Mouse (Mus musculus): ENCODE measurements around the gene Dyrk1b. TPM values are rescaled to one million over a fixed set of nuclear protein-coding genes. Genes with fewer than 3 reads are reported as not detected.

The Dyrk1b gene
- total and polyA plus RNA-seq, 3 experiments = 0.26 to 0.51 (median 0.47) TPM

DNA sequence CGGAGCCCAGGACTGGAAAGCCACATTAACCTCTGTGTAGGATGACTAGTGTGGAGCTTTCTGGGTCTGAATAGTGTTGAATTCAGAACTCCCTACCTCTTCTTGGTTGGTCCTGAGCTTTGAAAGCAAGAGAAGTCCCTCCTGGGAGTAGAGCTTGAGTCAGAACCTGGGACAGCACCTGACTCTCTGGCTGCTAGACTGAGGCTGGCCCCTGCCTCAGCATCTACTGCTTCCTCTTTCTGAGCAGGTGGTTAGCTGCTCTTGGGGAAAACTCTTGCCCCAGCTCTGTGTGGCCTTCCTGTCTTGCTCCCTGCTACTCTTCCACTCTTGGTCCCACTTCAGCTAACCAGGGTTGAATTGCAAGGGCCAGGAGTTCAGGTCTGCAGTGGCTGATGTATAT, 12.6 kb downstream of the Dyrk1b start:
- H3K79me2 ChIP-seq (replicated peaks; ENCODE audit: control insufficient read depth, extremely low read depth, insufficient read depth, poor library complexity, severe bottlenecking) = no peaks in the 10 kb centered on the region
- in situ Hi-C loops (cut with MboI; ENCODE audit: low pct_ligation_motif_present, low pct_unique_long_range_greater_than_20kb, low sequenced_read_pairs) (no loop called here), dilution Hi-C loops (cut with MboI; ENCODE audit: extremely low pct_ligation_motif_present, extremely low pct_unique_long_range_greater_than_20kb, low sequenced_read_pairs) (no loop called here)
- no peak overlapping the region for H3K4me2 ChIP-seq (ENCODE audit: insufficient read depth, low read depth, poor library complexity, severe bottlenecking)
- no peaks in the 10 kb centered on the region for H3K27me3 ChIP-seq (replicated peaks)
- H3K9ac ChIP-seq (ENCODE audit: insufficient read depth, low read depth) = no peak overlapping the region
- peaks cover 7 to 23% of the 10 kb centered on the region in 2 experiments; a peak in 2 of 4 replicates for H3K4me1 ChIP-seq (ENCODE audit: control insufficient read depth in 1 of 2, insufficient read depth in 2 of 2)
- peaks cover 46 to 93% of the 10 kb centered on the region in 2 experiments for H3K36me3 ChIP-seq (replicated peaks in 1 of 2; ENCODE audit: control insufficient read depth in 1 of 2, insufficient read depth in 1 of 2, low read length in 1 of 2)
- no peak overlapping the region for H3K4me3 ChIP-seq (replicated peaks in 1 of 3; ENCODE audit: low read depth in 2 of 3, low read length in 2 of 3, poor library complexity in 1 of 3)
- no peak overlapping the region for H3K27ac ChIP-seq (ENCODE audit: insufficient read depth, low read depth)
- DNase-seq (ENCODE audit: extremely low read depth) = peak; percentile 80
- TF ChIP-seq RCOR1 (conservative IDR thresholded peaks at IDR 0.05; ENCODE audit: low read depth, low read length) = 0 out of 2 replicates have a peak, but pooled peaks have one; percentile 28
- TF ChIP-seq NRF1 (IDR thresholded peaks at IDR 0.05; ENCODE audit: low read depth, low read length) = no peak
- peak; percentile 61 for TF ChIP-seq EP300 (IDR thresholded peaks at IDR 0.05; ENCODE audit: low read length)
- TF ChIP-seq ZC3H11A (IDR thresholded peaks at IDR 0.05; ENCODE audit: low read depth, low read length) = no peak
- peak; percentile 49; the same call in 1 of the 2 replicates for TF ChIP-seq BHLHE40 (IDR thresholded peaks at IDR 0.05; ENCODE audit: low read depth, low read length)
- no peak for TF ChIP-seq MYC (IDR thresholded peaks at IDR 0.05; ENCODE audit: low read depth, low read length)
- TF ChIP-seq MAZ (IDR thresholded peaks at IDR 0.05; ENCODE audit: low read depth, low read length) = no peak
- TF ChIP-seq MAX (IDR thresholded peaks at IDR 0.05; ENCODE audit: low read length) = 0 out of 2 replicates have a peak, but pooled peaks have one; percentile 30
- TF ChIP-seq ZKSCAN1 (IDR thresholded peaks at IDR 0.05; ENCODE audit: borderline replicate concordance, low read depth, low read length) = no peak
- TF ChIP-seq NELFE (IDR thresholded peaks at IDR 0.05; ENCODE audit: low read depth, low read length) = no peak
- no peak for TF ChIP-seq MEF2A (IDR thresholded peaks at IDR 0.05; ENCODE audit: borderline replicate concordance, low read depth, low read length)
- TF ChIP-seq IRF4 (IDR thresholded peaks at IDR 0.05; ENCODE audit: low read depth, low read length) = peak; percentile 36; the same call in 1 of the 2 replicates
- TF ChIP-seq SIN3A (IDR thresholded peaks at IDR 0.05; ENCODE audit: low read length) = peak; percentile 91
- TF ChIP-seq ETS1 (conservative IDR thresholded peaks at IDR 0.05; ENCODE audit: low read depth, low read length) = peak; percentile 26; the same call in 1 of the 2 replicates
- peak; percentile 73; the same call in 1 of the 2 replicates for TF ChIP-seq MXI1 (IDR thresholded peaks at IDR 0.05; ENCODE audit: low read depth, low read length)
- 0 out of 2 replicates have a peak, but pooled peaks have one; percentile 71 for TF ChIP-seq UBTF (IDR thresholded peaks at IDR 0.05; ENCODE audit: low read depth, low read length)
- TF ChIP-seq JUND (conservative IDR thresholded peaks at IDR 0.05; ENCODE audit: low read depth, low read length) = no peak
- TF ChIP-seq POLR2A (IDR thresholded peaks at IDR 0.05; ENCODE audit: low read depth, low read length) = peak; percentile 20; the same call in 1 of the 2 replicates
- TF ChIP-seq PAX5 (IDR thresholded peaks at IDR 0.05; ENCODE audit: low read length) = no peak
- no peak for TF ChIP-seq MAFK (IDR thresholded peaks at IDR 0.05; ENCODE audit: insufficient replicate concordance, low read length)
- peak; percentile 21; the same call in 1 of the 2 replicates for TF ChIP-seq TCF12 (IDR thresholded peaks at IDR 0.05; ENCODE audit: low read depth, low read length)
- TF ChIP-seq TBP (conservative IDR thresholded peaks at IDR 0.05; ENCODE audit: low read depth, low read length) = 0 out of 2 replicates have a peak, but pooled peaks have one; percentile 23
- no peaks in the 10 kb centered on the region for H3K9me3 ChIP-seq (replicated peaks; ENCODE audit: low read length)
